Mouse (Mus musculus): ENCODE data around the gene Acsl4. TPM values are rescaled to one million over a fixed set of nuclear protein-coding genes. Genes with fewer than 3 reads are reported as not detected.

Gene Acsl4
- polyA plus RNA-seq, 1 experiment from 2014 or later, result 11.7 TPM

DNA sequence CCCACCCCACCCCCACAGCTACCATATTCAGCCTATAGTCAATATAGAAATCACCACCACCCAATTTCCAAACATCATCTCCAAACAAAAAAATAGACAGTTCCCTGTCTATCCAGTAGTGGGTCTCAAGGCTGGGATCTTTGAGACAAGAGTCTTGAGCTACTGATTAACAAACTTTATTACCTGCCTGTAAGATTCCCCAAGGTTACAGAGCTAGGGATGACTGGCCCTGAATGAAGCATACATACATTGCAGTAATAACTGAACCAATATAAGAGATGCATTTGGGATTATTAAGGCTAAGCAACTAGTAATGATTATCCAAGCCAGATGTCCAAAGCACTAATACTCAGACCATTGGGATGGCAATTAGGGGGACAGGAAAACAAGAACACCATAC, 85.7 kb downstream of the Acsl4 start:
- H3K27ac ChIP-seq, result no peak overlapping the region
- no peaks in the 10 kb centered on the region for H3K9me3 ChIP-seq
- H3K27me3 ChIP-seq, result peaks cover 61% of the 10 kb centered on the region
- no peaks in the 10 kb centered on the region for H3K4me1 ChIP-seq (replicated peaks)
- H3K9ac ChIP-seq (replicated peaks), result no peak overlapping the region
- no peak overlapping the region for H3K4me2 ChIP-seq
- ATAC-seq (ENCODE audit: insufficient number of reproducible peaks, insufficient read depth, low FRiP score, low TSS enrichment, low read depth), result no peak
- no peaks in the 10 kb centered on the region for H3K36me3 ChIP-seq
- H3K4me3 ChIP-seq (replicated peaks), result no peak overlapping the region

DNA sequence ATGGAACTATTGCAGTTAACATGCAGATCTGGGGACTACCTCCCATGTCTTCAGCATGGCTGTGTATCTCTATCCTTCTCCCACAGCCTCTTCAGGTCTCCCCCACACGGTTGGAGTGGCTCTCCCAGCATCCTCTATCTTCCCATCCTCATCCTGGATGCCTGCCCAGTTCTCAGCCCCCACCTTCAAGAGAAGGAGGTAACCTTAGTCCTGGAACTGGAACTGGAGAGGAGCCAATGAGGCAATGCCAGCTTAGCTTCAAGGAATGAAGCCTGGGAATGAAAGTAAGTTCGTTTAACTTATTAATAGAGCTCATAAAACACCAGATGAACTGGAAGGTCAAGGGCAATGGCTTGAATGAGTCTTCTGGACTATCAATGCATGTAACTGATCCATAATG, 86.9 kb downstream of the Acsl4 start:
- H3K36me3 ChIP-seq, result no peaks in the 10 kb centered on the region
- H3K4me3 ChIP-seq (replicated peaks), result no peak overlapping the region
- no peak for ATAC-seq (ENCODE audit: insufficient number of reproducible peaks, insufficient read depth, low FRiP score, low TSS enrichment, low read depth)
- H3K9me3 ChIP-seq, result no peaks in the 10 kb centered on the region
- no peak overlapping the region for H3K9ac ChIP-seq (replicated peaks)
- H3K27ac ChIP-seq, result no peak overlapping the region
- 53% methylated on average over 2 of the region's 2 CpGs for WGBS
- H3K27me3 ChIP-seq, result peaks cover 54% of the 10 kb centered on the region
- no peak overlapping the region for H3K4me2 ChIP-seq
- no peaks in the 10 kb centered on the region for H3K4me1 ChIP-seq (replicated peaks)

DNA sequence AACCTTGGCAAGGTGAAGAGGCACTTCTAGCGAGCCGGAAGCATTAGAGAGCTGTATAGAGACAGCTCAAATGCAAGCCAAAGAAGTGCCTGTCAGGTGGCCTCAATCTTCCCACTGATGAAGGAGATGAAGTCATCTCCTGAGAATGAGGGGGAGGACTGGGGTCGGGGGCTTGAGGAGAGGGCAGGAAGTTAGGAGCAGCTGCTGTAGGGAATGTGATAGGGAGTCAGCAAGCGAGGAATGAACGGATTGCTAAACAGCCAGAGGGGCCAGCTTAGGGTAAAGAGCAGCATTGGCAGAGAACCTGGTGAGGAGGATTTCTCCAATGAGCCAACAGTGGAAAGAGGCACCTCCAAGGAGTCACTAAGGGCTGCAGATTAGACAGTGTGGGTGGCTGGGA, 104.4 kb downstream of the Acsl4 start:
- Histone ChIP-seq H3K4me1 (replicated peaks) (no peaks in the 10 kb centered on the region), H3K27ac (no peak overlapping the region), H3K9me3 (no peaks in the 10 kb centered on the region), H3K4me2 (no peak overlapping the region), H3K9ac (replicated peaks) (no peak overlapping the region), H3K27me3 (peaks cover 25% of the 10 kb centered on the region), H3K4me3 (replicated peaks) (no peak overlapping the region), H3K36me3 (no peaks in the 10 kb centered on the region)
- ATAC-seq (ENCODE audit: insufficient number of reproducible peaks, insufficient read depth, low FRiP score, low TSS enrichment, low read depth), result no peak
- WGBS, result 46% methylated on average over 5 of the region's 5 CpGs

GRCm38 (mm10) chrX:142276573-142276972, 113.8 kb downstream of the Acsl4 start:
- Histone ChIP-seq H3K4me2 (no peak overlapping the region), H3K27ac (no peak overlapping the region), H3K27me3 (peaks cover 25% of the 10 kb centered on the region), H3K4me3 (replicated peaks) (no peak overlapping the region), H3K4me1 (replicated peaks) (no peaks in the 10 kb centered on the region), H3K9me3 (no peaks in the 10 kb centered on the region), H3K9ac (replicated peaks) (no peak overlapping the region), H3K36me3 (no peaks in the 10 kb centered on the region)
- 53% methylated on average over 3 of the region's 3 CpGs for WGBS
- no peak for ATAC-seq (ENCODE audit: insufficient number of reproducible peaks, insufficient read depth, low FRiP score, low TSS enrichment, low read depth)

DNA sequence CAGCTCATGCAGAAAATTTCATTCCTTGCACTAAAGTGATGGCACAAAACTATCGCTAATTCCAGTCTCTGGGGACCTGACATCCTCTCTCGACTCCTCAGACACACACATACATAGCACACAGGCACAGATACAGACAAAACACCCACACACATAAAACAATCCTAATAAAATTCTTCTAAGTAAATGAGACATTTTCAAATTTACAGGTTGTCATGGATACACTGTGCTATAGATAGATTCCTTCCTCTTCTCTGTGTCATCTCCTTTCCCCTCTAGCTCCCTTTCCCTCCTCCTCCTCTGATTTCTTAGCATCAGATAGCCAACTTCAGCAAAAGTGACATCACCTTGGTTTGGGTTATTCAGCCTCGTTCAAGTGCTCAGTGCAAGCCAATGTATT, 114.3 kb downstream of the Acsl4 start:
- peaks cover 21% of the 10 kb centered on the region for H3K27me3 ChIP-seq
- H3K9me3 ChIP-seq, result no peaks in the 10 kb centered on the region

More for the DNA sequence above, 114.3 kb downstream of the Acsl4 start:
- no peak for ATAC-seq (ENCODE audit: insufficient number of reproducible peaks, insufficient read depth, low FRiP score, low TSS enrichment, low read depth)
- Histone ChIP-seq H3K36me3 (no peaks in the 10 kb centered on the region), H3K27ac (no peak overlapping the region), H3K4me2 (no peak overlapping the region), H3K9ac (replicated peaks) (no peak overlapping the region), H3K4me1 (replicated peaks) (no peaks in the 10 kb centered on the region), H3K4me3 (replicated peaks) (no peak overlapping the region)
- 71% methylated on average over 3 of the region's 3 CpGs for WGBS

Other genes starting within 250 kb of the Acsl4 start
- not detected in 2 replicates for gene Gucy2f, start 193.6 kb downstream of the Acsl4 start, polyA plus RNA-seq (2016; fragmentation: Nextera tagmentation; extraction: Ambion mirVana)
- gene Nxt2, start 163.8 kb downstream of the Acsl4 start, polyA plus RNA-seq (2016; fragmentation: Nextera tagmentation; extraction: Ambion mirVana), result 12.1 and 12.2 TPM in 2 replicates
- 30.4 and 32.4 TPM in 2 replicates for gene Kcne1l, start 84.2 kb downstream of the Acsl4 start, polyA plus RNA-seq (2016; fragmentation: Nextera tagmentation; extraction: Ambion mirVana)

Measured in limb, embryonic 12.5 days (tissue).